Mouse (Mus musculus) layer of hippocampus, adult 18-20 months (tissue): ENCODE measurements at regions not wholly inside any gene's neighbourhood (a gene's known extent, or its start where the extent isn't known, plus 50 kb on each side); places are given as distances from the start of the nearest gene placed in this dataset.

Source experiments
- DNase-seq, 2 experiments: peaks; one replicate each; pipeline ENCODE4 v3.0.0; 2022; ENCODE audit warnings: low spot score in 2 of 2

DNA sequence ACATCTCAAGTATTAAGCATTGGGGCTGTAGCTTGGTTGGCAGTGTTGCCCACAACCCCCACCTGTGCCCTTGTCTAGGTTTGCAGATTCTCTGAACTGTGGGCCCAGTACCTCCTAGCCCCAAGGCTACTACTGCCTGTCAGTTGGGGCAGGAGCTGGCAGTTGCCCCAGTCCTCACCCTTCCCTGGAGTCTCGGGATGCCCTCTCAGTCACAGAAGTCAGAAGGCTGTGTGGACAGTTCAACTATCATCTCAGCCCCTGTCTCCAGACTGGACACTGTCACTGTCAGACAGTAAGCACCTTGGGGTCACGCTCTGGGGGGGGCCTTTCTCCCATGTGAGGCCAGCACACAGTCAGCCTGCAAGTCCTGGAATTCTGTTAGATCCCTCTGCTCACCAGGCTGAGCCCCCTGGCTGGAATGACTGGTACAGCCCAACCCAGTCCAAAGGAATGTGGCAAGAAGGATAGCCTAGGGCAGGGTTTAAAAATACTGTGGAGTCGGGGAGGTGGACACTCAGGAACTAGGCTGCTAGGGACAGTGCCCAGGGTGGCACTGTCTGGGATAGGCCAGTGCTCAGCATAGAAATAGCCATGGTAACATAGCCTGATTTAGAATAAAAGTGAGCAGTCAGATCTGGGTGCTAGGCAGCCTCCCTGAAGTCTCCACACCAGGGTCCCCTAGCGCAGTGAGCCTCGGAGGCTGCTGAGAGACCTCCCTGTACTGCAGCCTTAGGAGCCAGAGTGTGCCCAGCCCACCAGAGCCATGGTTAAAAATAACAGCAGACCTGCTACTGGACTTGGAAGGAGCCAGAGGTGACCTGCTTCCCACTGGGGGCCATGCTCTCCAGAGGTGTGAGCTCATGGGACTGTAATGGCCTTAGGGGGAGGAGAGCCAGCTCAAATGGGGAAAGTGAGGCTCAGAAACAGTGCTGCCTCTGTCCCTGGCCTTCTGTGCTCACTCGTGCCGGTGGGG lies 83.1 kb upstream of the Ptpn1 start:
- no peak for DNase-seq

DNA sequence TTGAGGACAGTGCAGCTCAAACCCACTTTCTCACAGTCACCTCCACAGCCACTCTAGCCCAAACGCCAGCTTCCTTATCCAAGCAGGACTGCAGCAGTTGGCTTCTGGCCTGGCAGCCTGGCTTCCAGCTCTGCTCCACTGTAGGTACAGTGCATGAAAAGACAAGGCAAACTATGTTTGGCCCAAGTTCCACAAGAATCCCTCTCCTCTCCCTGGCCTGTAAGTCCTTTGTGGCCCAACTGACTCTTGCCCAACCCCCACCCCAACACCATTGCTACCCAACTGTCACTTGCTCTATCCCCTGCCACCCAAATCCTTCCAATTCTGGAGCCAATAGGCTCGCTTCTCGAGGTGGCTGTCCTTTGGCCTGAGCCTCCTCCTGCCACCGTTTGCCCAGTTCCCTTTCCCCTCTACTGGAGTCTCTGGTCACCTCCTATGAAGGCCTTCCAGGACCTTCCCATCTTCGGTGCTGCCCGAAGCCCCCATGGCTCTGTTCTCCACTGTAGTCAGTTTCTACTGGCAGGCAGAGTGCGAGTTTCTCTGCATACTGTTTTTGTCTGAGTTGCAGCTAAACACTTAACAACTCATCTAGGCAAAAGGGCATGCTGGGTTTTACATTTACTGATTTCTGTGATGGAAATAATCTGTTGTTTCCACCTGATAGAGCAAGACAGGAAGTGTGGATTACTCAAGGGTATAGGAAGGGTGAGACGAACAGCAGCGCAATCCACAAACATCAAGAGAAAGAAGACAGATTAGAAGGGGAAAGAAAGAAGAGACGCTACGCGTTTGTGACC lies 84.4 kb upstream of the Ptpn1 start:
- DNase-seq = no peak

DNA sequence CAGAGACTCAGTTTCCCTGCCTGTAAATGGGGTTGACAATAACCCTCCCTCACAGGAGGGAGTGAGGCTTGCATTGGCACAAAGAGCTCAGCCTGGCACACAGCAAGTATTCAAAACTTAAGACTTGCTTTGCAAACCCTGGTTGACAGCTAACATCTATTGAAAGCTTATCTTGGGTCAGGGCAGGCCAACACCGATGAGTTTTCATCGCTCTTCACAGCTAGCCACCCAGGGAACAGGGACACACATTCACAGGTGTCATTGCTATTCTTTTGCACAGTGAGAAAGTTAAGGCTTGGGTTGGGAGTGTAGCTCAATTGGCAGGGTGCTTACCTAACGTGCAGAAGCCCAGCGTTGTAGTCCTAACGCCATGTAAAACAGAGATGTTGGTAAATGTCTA lies 86.5 kb upstream of the Ptpn1 start:
- DNase-seq = no peak

DNA sequence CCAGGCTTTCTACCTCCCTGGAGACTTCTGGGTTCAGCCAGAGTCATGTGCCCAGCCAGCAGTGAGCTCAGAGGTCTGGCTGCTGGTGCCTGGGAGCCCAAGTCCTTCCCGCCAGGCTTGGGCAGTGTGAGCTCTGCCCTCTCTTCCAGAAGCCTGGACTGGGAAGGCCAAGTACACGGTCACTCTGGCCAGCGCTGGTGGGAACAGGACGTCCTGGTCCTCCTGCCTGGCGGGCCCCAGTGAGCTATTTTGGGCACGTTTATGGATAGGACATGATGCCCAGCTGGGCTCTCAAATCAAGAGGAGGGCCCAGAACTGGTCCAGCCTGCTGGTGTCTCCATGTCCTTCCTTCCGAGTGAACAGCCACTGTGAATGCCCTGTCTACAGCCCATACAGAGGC lies 87.3 kb upstream of the Ptpn1 start:
- DNase-seq = peak in 1 of 2 experiments; percentile 39

DNA sequence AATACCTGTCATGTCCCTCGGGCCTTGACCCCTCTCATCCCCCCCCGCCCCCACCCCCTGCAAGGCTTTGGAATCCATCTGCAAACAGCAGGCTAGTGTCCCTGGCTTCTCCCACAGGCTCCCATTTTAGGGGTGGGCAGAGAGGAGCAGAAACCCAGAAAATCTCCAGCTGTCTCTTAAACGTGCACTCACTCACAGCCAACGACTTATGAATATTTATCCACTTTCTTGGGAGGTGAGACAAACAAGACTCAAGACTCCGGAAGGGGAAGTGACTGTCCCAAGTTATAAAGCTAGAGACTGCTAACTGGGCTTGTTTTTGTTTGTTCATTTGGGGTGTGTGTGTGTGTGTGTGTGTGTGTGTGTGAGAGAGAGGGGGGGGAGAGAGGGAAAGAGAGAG lies 87.9 kb upstream of the Ptpn1 start:
- no peak for DNase-seq

DNA sequence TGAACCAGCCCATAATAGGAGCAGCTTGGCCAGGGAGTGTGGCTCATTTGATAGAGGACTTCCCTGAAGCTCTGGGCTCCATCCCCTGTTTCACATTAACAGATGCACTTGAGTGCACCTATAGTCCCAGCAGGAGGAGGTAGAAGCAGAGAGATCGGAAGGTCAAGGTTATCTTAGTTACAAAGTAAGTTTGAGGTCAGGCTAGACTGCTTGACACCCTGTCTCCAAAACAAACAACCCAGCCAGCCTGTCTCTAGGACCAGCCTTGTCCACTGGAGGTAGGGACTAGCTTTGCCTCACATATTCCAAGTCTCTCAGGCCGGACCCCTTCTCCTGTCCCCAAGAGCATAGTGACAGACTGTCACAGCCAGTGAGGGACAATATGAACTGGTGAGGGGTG lies 88.9 kb upstream of the Ptpn1 start:
- DNase-seq = no peak

DNA sequence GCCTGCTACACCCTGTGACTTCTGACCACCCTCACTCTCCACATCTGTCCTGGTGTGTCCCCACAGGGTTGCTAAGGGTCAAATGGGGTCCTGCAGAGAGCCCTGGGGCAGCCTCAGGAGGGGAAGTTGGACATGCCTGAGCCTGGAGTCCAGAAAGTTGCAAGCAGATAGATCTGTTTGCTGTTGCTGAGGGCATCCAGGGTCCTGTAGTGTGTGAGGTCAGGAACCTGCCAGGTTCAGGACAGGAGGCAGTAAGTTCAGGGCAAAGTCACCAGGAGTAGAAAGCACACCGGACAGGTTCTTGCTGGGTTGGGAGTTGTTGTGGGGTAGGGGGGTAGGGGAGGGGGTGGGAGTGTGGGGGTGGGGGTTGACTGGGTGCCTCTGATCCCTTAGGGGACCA lies 89.4 kb upstream of the Ptpn1 start:
- DNase-seq = no peak

DNA sequence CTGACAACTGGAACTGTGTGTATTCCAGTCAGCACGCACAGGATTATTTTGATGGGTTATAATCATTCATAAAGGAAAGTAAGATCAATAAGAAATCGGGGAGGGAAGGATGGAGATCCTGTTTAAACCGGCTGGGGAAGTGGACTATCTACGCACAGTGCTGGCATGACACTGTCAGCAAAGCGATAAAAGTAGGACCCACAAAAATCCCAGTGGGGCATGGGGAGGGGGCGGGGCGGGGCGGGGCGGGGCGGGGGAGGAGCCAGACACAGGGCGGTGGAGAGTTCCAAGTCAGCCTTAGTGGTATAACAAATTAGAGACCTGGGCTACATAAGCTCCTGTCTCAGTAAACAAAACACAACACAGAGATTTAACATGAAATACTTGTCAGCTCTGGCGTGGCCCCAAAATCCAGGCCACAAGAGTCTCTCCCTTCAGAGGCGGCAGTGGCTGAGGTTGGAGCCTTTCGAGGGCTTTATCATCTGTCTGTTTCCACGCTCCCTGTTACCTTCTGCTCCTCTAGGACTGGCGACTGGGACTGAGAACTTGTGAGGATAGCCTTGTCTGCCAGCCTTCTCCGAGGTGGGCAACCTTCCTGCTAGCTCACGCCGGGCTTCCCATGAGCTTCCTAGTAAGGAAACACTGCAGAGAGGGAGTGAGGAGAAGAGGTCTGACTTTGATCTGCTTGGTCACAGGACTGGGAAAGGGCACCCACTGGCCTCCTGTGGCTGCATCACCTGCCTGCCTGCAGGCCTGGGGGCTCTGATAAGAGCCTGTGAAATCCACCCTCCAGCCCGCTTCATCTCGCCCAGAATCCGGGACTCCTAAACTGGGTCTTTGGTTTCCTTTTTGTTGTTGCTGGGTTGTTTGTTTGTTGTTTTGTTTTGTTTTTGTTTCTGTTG lies 90.3 kb upstream of the Ptpn1 start:
- DNase-seq = no peak

DNA sequence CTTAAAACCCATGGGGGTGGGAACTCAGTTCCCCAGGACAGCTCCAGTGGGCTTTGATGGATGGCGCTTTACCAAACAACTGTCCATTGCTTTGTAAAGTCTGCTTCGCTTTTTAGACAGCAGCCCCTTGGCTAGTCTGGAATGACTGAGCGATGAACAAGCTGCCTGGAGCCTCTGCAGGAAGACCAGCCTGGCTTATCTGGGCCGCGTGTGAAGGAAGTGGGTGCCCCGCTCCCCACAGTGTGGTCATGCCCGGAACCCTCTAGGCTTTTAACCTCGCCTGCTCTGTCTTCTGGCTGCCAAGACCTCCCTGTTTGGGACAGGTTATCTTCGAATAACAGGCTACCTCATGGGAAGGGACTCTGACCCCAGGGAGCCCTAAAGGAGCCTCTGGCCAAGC lies 91.5 kb upstream of the Ptpn1 start:
- DNase-seq = no peak

DNA sequence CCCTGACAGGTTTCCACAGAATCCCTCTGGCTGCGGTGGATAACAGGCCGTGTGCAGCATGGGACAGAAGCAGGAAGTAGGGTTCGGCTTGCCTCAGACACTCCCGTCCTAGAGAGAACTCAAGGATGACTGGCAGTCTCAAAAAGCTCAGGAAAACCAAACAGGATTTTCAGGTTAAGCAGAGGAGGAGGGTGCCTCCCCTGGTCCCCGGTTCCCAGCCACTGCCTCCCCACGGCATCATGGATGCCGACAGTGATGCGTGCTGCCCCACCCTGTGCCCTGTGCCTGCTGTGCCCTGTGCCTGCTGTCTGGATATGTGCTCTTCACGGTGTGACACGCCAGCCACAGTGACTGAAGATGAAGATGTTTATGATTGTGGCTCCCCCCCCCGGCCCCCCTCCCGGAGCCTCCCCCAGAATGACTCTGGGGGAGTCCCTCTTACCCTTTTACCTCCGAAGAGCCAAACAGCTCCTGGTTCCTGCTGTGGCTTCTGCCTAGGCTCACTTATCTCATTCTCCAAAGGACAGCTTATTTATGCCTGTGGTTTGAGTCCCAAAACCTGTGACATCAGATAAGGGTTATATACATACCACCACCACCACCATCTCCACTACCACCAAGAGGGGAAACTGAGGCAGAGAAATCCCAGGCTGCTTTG lies 92.4 kb upstream of the Ptpn1 start:
- no peak for DNase-seq

DNA sequence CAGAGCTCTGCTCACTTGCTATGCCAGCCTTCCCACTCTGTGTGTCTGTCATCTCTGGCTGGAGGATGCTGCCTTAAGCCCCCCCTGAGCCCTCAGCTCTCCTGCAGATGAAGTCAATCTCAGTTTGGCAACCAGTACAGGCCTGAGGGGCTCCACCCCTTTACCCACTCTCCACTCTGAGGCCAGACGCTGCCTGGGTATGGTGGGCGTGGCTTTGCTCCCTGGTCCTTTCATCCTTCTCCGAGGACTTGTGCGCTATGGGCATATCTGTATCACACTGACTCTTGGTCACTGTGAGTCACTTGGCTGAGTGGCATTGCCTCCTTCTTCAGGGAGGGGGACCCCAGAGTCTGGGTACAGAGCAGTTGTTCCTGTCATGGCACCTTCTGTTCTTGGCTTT lies 94.3 kb upstream of the Ptpn1 start:
- no peak for DNase-seq

DNA sequence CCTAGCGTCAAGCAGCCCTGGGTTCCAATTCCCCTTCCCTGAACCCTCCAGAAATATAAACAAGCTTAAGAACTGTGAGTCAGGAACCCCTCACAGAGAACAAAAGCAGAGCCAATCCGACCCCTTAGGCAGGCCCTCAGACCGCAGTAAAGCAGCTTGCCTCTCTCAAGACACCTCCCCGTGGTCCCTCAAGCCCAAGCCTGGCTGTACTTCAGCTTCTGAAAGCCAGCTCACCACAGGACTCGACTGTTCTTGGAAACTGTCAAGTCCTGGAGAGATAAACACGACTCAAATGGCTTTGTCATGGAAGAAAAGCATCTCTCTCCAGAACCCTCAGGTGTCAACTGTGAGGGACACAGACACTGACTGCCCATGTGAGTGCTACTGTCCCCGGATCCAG lies 95.2 kb upstream of the Ptpn1 start:
- DNase-seq = no peak

DNA sequence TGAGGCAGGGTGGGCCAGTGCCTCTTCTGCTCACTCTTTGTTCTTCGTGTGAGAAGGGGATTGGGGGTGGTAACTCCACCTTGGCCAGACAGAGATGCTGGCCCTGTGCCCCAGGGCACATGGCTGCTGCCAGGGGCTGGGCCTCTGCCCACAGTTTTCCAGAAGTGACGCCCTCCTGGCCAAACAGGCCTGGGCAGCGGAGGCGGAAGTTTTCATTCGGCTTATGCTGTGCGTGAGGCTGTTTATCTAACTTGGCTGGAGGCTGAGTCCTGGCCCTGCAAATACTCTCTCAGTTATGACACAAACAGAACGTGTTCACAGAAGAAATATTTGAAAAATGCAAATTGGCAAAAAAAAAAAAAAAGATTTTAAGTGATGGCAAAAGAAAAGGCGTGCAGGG lies 97.3 kb upstream of the Ptpn1 start:
- DNase-seq = no peak

DNA sequence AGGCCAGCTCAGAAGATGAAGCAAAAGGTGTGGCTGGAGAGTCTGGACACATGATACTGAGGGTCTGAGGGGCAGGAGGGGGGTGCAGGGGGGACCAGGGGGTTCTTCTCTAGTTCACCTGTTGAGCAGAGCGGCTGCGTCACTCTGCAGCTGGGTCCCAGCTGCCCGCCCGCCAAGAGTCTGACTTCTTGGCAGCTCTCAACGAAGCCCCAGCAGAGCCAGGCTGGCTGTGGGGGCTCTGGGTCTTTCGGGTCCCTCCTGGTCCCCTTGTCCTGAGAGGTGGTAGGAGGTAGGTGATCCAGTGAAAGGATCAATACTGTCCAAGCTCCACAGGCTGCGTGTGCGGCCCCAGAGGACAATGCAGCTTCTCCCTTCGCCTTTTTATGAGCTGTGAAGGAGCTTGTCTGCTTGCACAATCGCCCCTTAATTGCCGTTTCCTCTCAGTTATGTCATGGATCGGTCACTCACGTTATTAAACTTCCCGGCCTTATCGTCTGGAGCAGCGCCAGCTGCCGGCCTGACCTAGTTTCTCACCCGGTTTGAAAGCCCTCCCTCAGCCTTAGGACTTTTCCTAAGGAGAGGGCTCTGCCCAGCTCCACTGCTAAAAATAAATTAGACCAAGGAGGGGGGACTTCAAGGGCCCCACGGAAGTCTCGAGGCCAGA lies 98.4 kb upstream of the Ptpn1 start:
- no peak for DNase-seq

DNA sequence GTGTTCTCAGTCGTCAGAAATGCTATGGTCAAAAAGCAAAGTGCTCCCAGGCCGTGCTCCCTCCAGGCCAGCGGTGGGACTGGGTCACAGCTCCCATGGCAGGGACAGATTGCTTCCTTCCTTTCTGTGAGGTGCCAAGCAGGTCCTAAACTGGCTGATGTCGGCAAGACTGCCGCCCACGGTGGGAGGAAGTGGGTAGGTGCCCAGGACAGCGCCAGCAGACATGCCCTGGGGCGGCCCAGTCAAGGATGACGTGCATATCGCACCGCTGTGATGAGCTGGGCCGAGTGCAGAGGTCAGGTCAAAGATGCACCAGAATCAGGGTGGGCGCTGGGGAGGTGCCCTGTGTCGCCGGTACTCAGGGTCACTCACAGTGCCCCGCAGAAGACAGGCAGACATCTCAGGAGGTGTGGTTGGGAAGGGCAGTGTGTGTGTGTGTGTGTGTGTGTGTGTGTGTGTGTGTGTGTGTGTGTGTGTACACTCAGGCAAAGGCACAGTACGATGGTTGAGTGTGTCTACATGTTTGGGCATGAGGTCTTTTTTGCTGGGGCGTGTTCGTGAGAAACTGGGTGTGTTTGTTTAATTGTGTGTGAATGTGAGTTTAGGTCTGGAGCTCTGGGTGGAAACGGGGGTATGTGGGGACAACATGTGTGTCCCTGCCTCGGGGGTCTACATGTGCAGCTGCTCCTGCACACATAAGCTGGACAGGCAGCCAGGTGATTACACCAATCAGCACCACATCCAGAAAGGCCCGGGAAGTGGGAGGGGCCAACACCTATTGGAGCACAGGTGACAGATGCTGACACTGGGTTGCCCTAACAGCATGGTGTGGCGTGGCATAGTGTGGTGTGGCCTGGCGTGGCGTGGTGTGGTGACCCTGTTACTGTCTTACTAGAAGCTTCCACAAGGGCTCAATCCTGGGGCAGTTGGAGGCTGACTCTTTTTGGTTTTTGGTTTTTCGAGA lies 100.5 kb upstream of the Ptpn1 start:
- no peak for DNase-seq

DNA sequence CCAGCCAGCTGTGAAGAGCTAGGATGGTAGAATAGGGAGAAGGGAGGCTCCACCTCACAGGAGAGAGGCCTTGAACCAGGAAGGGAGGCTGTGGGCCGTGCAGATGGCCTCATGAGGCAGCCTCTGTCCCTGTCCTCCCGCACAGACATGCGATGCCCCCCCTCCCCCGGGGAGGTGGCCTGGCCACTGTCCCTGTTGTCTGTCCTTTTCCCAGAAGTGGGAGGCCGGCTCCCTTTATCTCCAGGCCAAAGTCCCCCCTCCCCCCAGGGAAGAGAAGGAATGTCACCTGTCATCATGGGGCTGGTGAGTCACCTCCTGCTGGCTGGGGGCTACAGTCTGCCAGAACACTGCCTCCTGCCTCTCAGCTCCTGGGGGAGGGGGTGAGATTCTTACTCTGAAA lies 103.6 kb upstream of the Ptpn1 start:
- no peak for DNase-seq

DNA sequence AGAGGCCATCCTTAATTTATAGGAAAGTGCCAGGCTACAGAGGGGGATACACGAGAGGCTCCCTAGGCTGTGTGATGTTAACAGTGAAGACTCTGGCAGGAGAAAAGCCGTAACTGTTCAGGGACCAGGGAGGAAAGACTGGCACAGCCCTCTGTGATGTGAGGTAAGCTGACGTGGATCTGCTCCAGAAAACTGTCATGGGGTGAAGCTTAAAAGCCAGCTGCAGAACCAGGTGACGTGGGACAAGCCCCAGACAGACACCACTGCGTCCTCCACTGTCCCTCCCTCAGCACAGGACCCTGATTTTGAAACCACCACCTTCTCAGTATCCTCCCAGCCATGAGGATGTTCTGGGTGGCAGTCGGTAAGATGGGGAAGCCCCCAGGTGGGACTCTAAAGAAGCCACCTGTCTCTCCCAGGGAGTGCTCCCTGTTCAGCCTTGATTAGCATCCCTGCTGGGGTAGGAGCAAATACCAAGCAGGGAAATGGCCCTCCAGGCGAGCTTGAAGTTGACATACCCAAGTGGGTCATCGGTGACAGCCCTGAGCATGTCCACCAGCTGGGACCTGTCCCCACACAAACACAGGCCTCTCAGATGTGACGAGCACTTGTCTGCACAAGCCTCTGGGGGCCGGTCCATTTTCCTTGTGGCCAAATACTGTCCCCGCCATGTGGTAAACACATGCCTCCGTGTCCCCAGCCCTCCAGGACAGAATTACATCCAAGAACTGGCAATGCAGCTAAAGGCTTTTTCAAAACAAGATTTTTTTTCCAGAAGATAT lies 104.7 kb upstream of the Ptpn1 start:
- DNase-seq = no peak

DNA sequence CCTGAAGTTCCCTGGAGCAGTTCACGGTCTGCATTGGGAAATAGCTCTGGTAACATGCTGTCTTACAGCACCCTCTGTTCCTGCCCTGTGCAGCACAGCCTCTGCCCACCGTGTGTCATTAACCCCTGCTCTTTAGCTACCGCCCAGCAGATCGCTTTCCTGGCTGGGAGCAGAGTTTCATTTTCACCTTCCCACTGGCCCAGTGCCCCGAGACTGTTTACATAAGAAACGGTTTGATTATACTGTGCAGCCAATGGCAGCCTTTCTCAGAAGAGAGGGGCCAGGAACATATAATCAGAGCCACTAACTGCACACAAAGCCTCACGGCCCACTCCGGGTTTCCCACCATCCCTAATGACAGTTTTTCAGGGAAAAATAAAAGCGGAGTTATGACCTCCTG lies 108.3 kb upstream of the Ptpn1 start:
- no peak for DNase-seq
